Mouse (Mus musculus) limb, embryonic 10.5 days (tissue): Measurements from ENCODE around the gene Kansl1l. TPM values are rescaled to one million over a fixed set of nuclear protein-coding genes. Genes with fewer than 3 reads are reported as not detected.

Source experiments
- DNase-seq: peaks from one replicate; pipeline ENCODE4 v3.0.0-alpha.2; 2017; ENCODE audit warnings: low spot score
- H3K27ac ChIP-seq: fragments of 300-500 bp; sonication (generic); 2 replicates; pipeline ENCODE4 v1.5.1; 2016; ENCODE audit warnings: mild to moderate bottlenecking
- H3K27me3 ChIP-seq: fragments of 300-500 bp; sonication (generic); 2 replicates; pipeline ENCODE4 v1.6.1; 2016; ENCODE audit warnings: low read depth, mild to moderate bottlenecking; ENCODE audit not compliant: poor library complexity, severe bottlenecking
- H3K36me3 ChIP-seq: fragments of 300-500 bp; sonication (generic); 2 replicates; pipeline ENCODE4 v1.6.1; 2016; ENCODE audit warnings: mild to moderate bottlenecking, moderate library complexity
- H3K4me1 ChIP-seq: fragments of 300-500 bp; sonication (generic); 2 replicates; pipeline ENCODE4 v1.6.1; 2016
- H3K4me3 ChIP-seq: fragments of 300-500 bp; sonication (generic); 2 replicates; pipeline ENCODE4 v1.5.1; 2016; ENCODE audit warnings: mild to moderate bottlenecking, moderate library complexity
- H3K9me3 ChIP-seq: fragments of 300-500 bp; sonication (generic); replicated peaks from 2 replicates; pipeline ENCODE4 v1.6.1; 2016; ENCODE audit warnings: mild to moderate bottlenecking
- WGBS: fragments of 180-500 bp; shearing (Covaris S2); methylation state at CpG from one replicate; pipeline ENCODE4 v1.1.7; 2016; 5-methylcytosine and 5-hydroxymethylcytosine counted together
- polyA plus RNA-seq: library from polyadenylated mRNA; unstranded; fragments of >200 nt; fragmentation: Nextera tagmentation; extraction: Ambion mirVana; gene quantifications from 2 replicates; pipeline ENCODE4 v1.2.1, GENCODE M21; 2016

The Kansl1l gene
- polyA plus RNA-seq, 1 experiment from 2014 or later, result 16.2 TPM

- H3K36me3 ChIP-seq, result peaks cover 22% of the 10 kb centered on the region; the same call in 1 of the 2 replicates
- peak; percentile 77 for DNase-seq
- no peak overlapping the region for H3K27ac ChIP-seq
- H3K4me3 ChIP-seq, result no peak overlapping the region
- H3K27me3 ChIP-seq, result no peaks in the 10 kb centered on the region
- no peaks in the 10 kb centered on the region for H3K9me3 ChIP-seq
- H3K4me1 ChIP-seq, result peaks cover 13% of the 10 kb centered on the region
- WGBS, result 60% methylated on average over 16 of the region's 16 CpGs
These were observed 21.1 kb upstream of the Kansl1l start for GRCm38 (mm10) chr1:66838184-66839042.

GRCm38 (mm10) chr1:66837207-66837606, 19.8 kb upstream of the Kansl1l start:
- no peaks in the 10 kb centered on the region for H3K27me3 ChIP-seq
- no peaks in the 10 kb centered on the region for H3K9me3 ChIP-seq
- no peak overlapping the region for H3K4me3 ChIP-seq
- peaks cover 11% of the 10 kb centered on the region; the same call in 1 of the 2 replicates for H3K36me3 ChIP-seq
- WGBS, result 74% methylated on average over 3 of the region's 3 CpGs
- H3K27ac ChIP-seq, result no peak overlapping the region
- no peak for DNase-seq
- H3K4me1 ChIP-seq, result peaks cover 15% of the 10 kb centered on the region

DNA sequence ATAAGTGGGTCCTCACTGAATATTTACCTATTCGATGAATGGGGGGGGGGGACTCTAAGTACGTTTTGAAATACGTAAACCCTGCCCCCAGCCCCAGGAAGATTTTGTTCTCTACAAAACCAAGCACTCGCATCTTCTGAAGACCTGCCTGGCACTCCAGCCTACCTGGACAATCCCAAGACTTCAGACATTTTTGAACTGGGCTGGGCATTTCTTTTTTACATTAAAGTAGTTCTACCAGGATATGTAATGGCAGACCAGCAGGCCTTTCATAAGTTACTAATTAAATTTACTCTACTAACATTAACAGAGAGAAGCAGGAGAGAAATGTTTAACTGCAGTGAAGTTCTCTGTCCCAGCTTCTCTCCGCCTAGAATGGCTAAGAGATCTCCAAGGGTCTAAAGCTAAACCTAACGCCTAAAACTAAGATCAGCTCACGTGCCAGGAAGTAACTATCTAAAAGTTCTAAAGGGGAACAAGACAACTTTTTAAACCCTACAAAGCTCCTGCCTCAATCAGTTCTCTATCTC, 15.3 kb upstream of the Kansl1l start:
- Histone ChIP-seq H3K9me3 (no peaks in the 10 kb centered on the region), H3K27ac (no peak overlapping the region), H3K4me3 (no peak overlapping the region), H3K36me3 (0 out of 2 replicates have a peak, but pooled peaks cover 7% of the 10 kb centered on the region), H3K27me3 (no peaks in the 10 kb centered on the region), H3K4me1 (peaks cover 15% of the 10 kb centered on the region)
- no peak for DNase-seq
- 89% methylated on average over 7 of the region's 7 CpGs for WGBS

GRCm38 (mm10) chr1:66831824-66832600, 14.7 kb upstream of the Kansl1l start:
- Histone ChIP-seq H3K36me3 (0 out of 2 replicates have a peak, but pooled peaks cover 7% of the 10 kb centered on the region), H3K4me3 (no peak overlapping the region), H3K27me3 (no peaks in the 10 kb centered on the region), H3K27ac (no peak overlapping the region), H3K4me1 (peaks cover 15% of the 10 kb centered on the region), H3K9me3 (no peaks in the 10 kb centered on the region)
- 74% methylated on average over 9 of the region's 9 CpGs for WGBS
- no peak for DNase-seq

- H3K4me3 ChIP-seq, result no peak overlapping the region
- peaks cover 12% of the 10 kb centered on the region for H3K4me1 ChIP-seq
- H3K36me3 ChIP-seq, result no peaks in the 10 kb centered on the region
- 89% methylated on average over 9 of the region's 9 CpGs for WGBS
- no peaks in the 10 kb centered on the region for H3K9me3 ChIP-seq
- DNase-seq, result no peak
- no peaks in the 10 kb centered on the region for H3K27me3 ChIP-seq
- no peak overlapping the region for H3K27ac ChIP-seq
These were observed 12.2 kb upstream of the Kansl1l start for GRCm38 (mm10) chr1:66829400-66830080.

- 89% methylated on average over 9 of the region's 9 CpGs for WGBS
- no peak for DNase-seq
- H3K4me3 ChIP-seq, result no peak overlapping the region
- no peaks in the 10 kb centered on the region for H3K9me3 ChIP-seq
- H3K27me3 ChIP-seq, result peaks cover 22% of the 10 kb centered on the region
- H3K4me1 ChIP-seq, result peaks cover 7% of the 10 kb centered on the region; the same call in 1 of the 2 replicates
- H3K36me3 ChIP-seq, result no peaks in the 10 kb centered on the region
- H3K27ac ChIP-seq, result no peak overlapping the region
These were observed 4.6 kb upstream of the Kansl1l start for GRCm38 (mm10) chr1:66821966-66822365.

DNA sequence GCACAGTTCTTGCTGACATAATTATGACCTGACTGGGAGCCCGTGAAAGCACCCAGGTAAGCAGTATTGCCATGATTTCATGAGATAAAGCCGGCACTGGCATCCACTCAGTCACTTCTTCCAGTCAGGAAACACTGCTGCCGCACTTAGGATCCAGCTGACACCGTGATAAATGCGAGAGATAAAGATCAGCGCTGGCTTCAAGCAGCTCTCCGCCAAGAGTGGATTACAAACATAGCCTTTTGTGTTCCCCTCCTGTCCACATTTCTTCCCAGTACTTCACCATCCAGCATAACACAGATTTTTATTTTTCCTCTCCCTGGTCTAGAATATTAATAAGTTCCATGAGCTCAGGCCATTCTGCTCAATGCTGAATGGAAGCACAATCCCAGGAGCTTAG, 2.9 kb upstream of the Kansl1l start:
- Histone ChIP-seq H3K36me3 (no peaks in the 10 kb centered on the region), H3K27ac (no peak overlapping the region), H3K9me3 (no peaks in the 10 kb centered on the region), H3K4me1 (peaks cover 12% of the 10 kb centered on the region; the same call in 1 of the 2 replicates), H3K4me3 (no peak overlapping the region), H3K27me3 (peaks cover 22% of the 10 kb centered on the region)
- WGBS, result 9% methylated on average over 7 of the region's 7 CpGs
- no peak for DNase-seq

GRCm38 (mm10) chr1:66817865-66818315, 528 bp upstream of the Kansl1l start:
- H3K27ac ChIP-seq, result peak overlapping the region; percentile 99
- no peaks in the 10 kb centered on the region for H3K9me3 ChIP-seq
- 1% methylated on average over 20 of the region's 20 CpGs for WGBS
- no peaks in the 10 kb centered on the region for H3K36me3 ChIP-seq
- peaks cover 18% of the 10 kb centered on the region; the same call in 1 of the 2 replicates for H3K4me1 ChIP-seq
- H3K4me3 ChIP-seq, result peak overlapping the region; percentile 82
- H3K27me3 ChIP-seq, result peaks cover 22% of the 10 kb centered on the region
- no peak for DNase-seq

DNA sequence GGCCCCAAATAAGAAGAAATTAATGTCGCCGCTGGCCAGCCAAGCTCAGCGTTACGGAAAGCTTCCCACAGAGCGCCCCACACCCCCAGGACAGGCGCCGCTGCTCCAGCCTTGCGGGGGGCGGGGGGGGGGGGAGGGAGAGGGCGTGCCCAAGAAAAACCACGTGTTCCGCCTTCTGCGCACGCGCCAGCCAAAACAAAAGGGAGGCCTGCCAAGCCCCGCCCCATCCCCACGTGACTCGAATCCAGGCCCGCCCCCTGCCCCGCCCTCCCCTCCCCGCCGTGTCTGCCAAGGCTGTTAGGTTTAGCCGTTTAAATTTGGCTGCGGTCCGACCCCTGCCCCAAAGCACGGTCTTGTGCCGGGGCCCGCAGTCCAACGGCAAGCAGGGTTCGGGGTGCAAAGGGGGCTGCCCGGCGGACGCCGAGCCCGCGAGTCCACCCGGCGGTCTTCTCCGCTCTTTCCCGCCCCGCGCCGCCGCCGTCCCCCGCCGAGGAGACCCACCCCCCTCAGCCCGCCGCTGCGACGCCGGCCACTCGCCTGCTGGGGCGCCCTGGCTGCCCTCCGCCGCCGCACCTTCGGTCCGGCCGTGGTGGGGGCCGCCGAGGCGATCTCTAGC, 417 bp downstream of the Kansl1l start:
- H3K9me3 ChIP-seq, result no peaks in the 10 kb centered on the region
- peaks cover 22% of the 10 kb centered on the region for H3K27me3 ChIP-seq

DNA sequence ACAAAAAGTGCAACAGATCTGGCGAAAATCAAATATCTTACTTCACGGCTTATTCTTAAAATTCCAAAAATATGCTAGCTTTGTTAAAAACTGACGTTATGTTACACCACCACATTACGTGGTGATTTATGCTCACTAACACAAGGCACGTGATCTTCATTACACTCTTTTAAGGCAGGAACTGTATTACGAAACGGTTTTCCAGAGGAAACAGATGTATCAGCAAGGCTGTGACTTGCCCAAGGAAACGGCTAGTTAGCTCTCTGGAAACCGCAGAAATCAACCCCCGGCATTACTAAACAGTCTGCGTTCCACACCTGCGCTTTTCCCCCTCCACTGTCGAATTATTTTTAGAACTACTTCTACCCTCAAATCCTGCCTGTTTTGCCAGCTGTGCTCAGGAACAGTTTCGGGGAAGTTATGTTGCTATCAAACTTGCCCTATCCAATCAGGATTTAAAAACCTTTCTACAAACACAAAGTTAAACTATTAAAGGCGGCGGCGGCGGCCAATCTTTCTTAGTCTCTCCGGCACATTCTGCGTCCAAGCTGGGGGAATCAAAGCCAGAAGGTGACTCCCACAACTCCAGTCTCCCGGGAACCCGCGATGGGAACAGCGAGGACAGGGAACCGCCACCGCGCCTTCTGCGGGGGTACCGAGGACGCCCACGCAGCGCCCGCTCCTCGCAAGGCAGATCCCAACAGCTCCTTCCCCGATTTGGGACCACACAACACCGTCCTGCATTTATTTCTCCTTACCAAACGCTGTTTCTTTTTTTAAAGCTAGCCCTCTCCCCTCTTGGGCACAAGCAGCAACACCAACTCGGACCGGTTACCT, 1.2 kb downstream of the Kansl1l start:
- Histone ChIP-seq H3K27ac (peak overlapping the region; percentile 99), H3K4me3 (peak overlapping the region; percentile 82), H3K9me3 (no peaks in the 10 kb centered on the region), H3K27me3 (peaks cover 22% of the 10 kb centered on the region), H3K36me3 (no peaks in the 10 kb centered on the region), H3K4me1 (peaks cover 18% of the 10 kb centered on the region; the same call in 1 of the 2 replicates)
- WGBS, result 1% methylated on average over 39 of the region's 39 CpGs
- DNase-seq, result peak; percentile 76

More for the DNA sequence above, 417 bp downstream of the Kansl1l start:
- DNase-seq, result peak; percentile 99
- peak overlapping the region; percentile 82 for H3K4me3 ChIP-seq
- peak overlapping the region; percentile 99 for H3K27ac ChIP-seq
- under 1% methylated on average over 48 of the region's 63 CpGs for WGBS
- H3K4me1 ChIP-seq, result peaks cover 18% of the 10 kb centered on the region; the same call in 1 of the 2 replicates
- H3K36me3 ChIP-seq, result no peaks in the 10 kb centered on the region

- Histone ChIP-seq H3K27ac (no peak overlapping the region), H3K36me3 (no peaks in the 10 kb centered on the region), H3K4me3 (0 out of 2 replicates have a peak overlapping the region, but pooled peaks have one; percentile 82), H3K27me3 (peaks cover 15% of the 10 kb centered on the region), H3K4me1 (peaks cover 15% of the 10 kb centered on the region; the same call in 1 of the 2 replicates), H3K9me3 (no peaks in the 10 kb centered on the region)
- 70% methylated on average over 8 of the region's 8 CpGs for WGBS
- DNase-seq, result no peak
These were observed 2.6 kb downstream of the Kansl1l start for GRCm38 (mm10) chr1:66814756-66815155.
